Mouse (Mus musculus): ENCODE results near the gene Rnf183. TPM values are rescaled to one million over a fixed set of nuclear protein-coding genes. Genes with fewer than 3 reads are reported as not detected.
A peak's percentile ranks its signal among the peaks of the same experiment; 100 is the strongest.

The Rnf183 gene
- polyA plus RNA-seq, 1 experiment from 2014 or later, result 2.4 TPM

DNA sequence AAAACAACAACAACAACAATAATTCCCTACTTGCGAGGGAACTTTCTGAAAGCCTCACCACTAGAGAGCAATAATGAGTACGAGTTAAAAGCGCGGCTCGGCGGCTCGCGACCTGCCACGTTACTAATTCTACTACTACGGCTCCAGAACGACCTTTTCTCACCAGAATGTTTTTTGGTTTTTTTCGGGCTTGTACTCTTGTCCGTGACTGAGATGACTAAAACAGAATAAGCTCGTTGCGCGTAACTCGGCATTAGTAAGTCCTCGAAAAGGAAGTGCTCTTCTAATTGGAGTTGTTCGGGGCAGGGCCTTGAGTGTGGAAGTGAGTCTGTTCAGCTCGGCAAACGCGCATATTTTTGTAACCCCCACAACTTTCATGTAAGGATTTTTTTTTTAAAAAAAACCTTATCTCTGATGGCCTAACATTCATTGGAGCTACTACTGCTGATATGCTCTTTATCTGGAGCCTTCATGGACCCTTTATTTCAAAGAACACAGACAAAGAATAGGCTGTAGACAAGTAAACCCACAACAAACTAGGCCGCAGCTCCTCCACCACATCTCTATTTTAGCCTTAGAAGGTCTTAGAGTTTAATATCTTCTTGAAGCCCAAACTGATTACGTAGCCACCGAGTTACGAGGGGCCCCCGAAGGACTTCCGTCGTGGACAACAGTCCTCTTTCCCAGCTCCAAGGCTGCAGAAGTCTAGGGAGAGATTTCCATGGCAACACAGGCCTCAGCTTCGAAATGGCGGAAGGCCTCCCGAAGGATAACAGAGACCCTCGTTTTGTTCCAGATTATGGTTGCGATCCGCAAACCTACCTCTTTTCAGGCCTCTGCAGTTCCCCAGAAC is 27.1 kb downstream of the Rnf183 start:
- H3K36me3 ChIP-seq (ENCODE audit: insufficient read depth, low read length), result peaks cover 17% of the 10 kb centered on the region; the same call in 1 of the 2 replicates
- H3K4me3 ChIP-seq (replicated peaks; ENCODE audit: low read depth, low read length), result peak overlapping the region; percentile 73
- WGBS, result under 1% methylated on average over 35 of the region's 35 CpGs
- ATAC-seq (replicated peaks; ENCODE audit: low FRiP score, low read depth) (peak; percentile 33), DNase-seq (ENCODE audit: low spot score) (peak; percentile 92)
- no peaks in the 10 kb centered on the region for H3K9me3 ChIP-seq (replicated peaks; ENCODE audit: low read length)
- peak overlapping the region; percentile 58 for H3K4me2 ChIP-seq (ENCODE audit: low read length)
- peaks cover 10% of the 10 kb centered on the region; the same call in 1 of the 2 replicates for H3K4me1 ChIP-seq (replicated peaks; ENCODE audit: insufficient read depth, low read length)
- H3K27ac ChIP-seq, result peak overlapping the region; percentile 86
- peak; percentile 76 for TF ChIP-seq CTCF (IDR thresholded peaks at IDR 0.05; ENCODE audit: low read depth)
- no peaks in the 10 kb centered on the region for H3K27me3 ChIP-seq (ENCODE audit: insufficient read depth, low read length)
- H3K9ac ChIP-seq (ENCODE audit: low read depth, low read length), result peak overlapping the region; percentile 85

DNA sequence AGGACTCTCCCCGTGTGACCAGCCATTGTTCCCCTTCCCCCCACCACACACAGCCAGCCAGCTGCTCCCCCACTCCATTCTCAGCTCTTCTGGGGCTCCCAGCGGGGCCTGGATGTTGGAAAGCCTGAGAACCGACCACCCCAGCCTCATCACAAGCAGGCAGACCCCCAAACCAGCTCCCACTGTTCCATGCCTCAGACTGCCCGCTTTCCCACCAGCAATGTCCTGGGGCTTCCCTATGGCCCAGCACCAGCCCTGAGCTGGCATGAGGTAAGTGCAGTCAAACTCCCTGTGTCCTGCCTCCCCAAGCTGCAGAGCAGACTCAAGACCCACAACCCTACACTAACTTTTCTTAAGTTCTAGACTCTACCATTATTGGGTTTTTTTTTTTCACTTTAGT is 28.9 kb downstream of the Rnf183 start:
- no peaks in the 10 kb centered on the region for H3K27me3 ChIP-seq (ENCODE audit: insufficient read depth, low read length)
- no peak for DNase-seq (ENCODE audit: low spot score)
- H3K27ac ChIP-seq, result no peak overlapping the region
- H3K4me2 ChIP-seq (ENCODE audit: low read length), result no peak overlapping the region
- ATAC-seq (replicated peaks; ENCODE audit: low FRiP score, low read depth), result no peak
- peaks cover 10% of the 10 kb centered on the region; the same call in 1 of the 2 replicates for H3K4me1 ChIP-seq (replicated peaks; ENCODE audit: insufficient read depth, low read length)
- H3K36me3 ChIP-seq (ENCODE audit: insufficient read depth, low read length), result peaks cover 20% of the 10 kb centered on the region; the same call in 1 of the 2 replicates
- TF ChIP-seq CTCF (IDR thresholded peaks at IDR 0.05; ENCODE audit: low read depth), result no peak
- H3K9ac ChIP-seq (ENCODE audit: low read depth, low read length), result no peak overlapping the region
- WGBS, result 81% methylated on average over 4 of the region's 4 CpGs
- H3K9me3 ChIP-seq (replicated peaks; ENCODE audit: low read length), result no peaks in the 10 kb centered on the region
- H3K4me3 ChIP-seq (replicated peaks; ENCODE audit: low read depth, low read length), result no peak overlapping the region

DNA sequence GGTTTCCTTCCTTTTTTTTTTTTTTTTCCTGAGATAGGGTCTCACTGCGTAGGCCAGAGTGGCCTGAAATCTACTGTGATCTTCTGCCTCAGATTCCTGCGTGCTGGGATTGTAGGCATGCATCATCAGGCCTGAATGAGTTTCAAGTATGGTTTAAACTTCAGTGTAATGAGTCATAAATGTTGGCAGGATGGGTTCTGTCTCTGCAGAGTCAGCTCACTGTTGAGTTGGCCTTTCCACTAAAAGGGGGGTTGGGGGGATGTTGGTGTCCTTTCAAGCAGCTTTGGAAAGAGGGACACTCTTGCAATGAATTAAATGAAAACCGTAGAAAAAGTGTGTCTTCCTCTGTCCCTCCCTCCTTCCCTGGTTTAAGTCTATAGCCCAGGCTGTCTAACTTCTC is 36.1 kb downstream of the Rnf183 start:
- Histone ChIP-seq H3K4me1 (replicated peaks; ENCODE audit: insufficient read depth, low read length) (no peaks in the 10 kb centered on the region), H3K9ac (ENCODE audit: low read depth, low read length) (no peak overlapping the region), H3K36me3 (ENCODE audit: insufficient read depth, low read length) (peaks cover 52% of the 10 kb centered on the region), H3K4me3 (replicated peaks; ENCODE audit: low read depth, low read length) (no peak overlapping the region), H3K27me3 (ENCODE audit: insufficient read depth, low read length) (no peaks in the 10 kb centered on the region), H3K9me3 (replicated peaks; ENCODE audit: low read length) (no peaks in the 10 kb centered on the region), H3K27ac (no peak overlapping the region), H3K4me2 (ENCODE audit: low read length) (no peak overlapping the region)
- ATAC-seq (replicated peaks; ENCODE audit: low FRiP score, low read depth) (no peak), DNase-seq (ENCODE audit: low spot score) (no peak)
- no peak for TF ChIP-seq CTCF (IDR thresholded peaks at IDR 0.05; ENCODE audit: low read depth)
- 91% methylated on average over 3 of the region's 3 CpGs for WGBS

DNA sequence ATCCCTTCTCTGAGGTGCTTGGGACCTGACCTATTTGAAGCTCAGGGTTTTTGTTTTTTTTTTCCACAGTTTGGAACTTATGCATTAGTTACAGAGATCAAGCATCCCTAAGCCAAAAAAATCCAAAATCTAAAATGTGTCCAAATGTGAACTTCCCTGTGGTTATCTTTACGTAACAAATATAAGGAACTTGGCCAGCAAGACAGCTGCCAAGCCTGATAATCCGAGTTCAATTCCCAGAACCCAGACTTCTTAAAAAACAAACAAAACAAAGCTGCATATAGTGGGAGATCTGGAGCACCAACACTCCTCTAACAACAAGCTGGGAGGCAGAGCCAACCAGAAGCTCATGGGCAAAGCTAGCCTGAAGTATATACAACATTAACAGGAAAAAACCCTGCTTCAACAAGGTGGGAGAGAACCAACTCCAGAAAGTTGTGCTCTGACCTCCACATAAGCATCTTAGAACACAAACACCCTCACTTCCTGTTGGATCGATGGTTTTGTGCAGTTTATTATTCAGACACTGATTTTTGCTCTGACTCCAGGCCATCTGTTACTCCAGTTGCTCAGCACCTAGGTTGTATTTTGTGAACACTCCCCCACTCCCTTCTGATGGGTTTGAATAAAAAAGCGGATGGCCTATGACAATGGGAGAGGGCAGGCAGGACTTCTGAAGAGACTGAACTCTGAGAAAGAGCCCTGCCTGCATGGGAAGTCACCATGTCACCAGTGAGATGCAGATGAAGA is 37.3 kb downstream of the Rnf183 start:
- Histone ChIP-seq H3K4me1 (replicated peaks; ENCODE audit: insufficient read depth, low read length) (no peaks in the 10 kb centered on the region), H3K4me3 (replicated peaks; ENCODE audit: low read depth, low read length) (no peak overlapping the region), H3K9ac (ENCODE audit: low read depth, low read length) (no peak overlapping the region), H3K36me3 (ENCODE audit: insufficient read depth, low read length) (peaks cover 52% of the 10 kb centered on the region), H3K9me3 (replicated peaks; ENCODE audit: low read length) (no peaks in the 10 kb centered on the region), H3K27ac (no peak overlapping the region), H3K27me3 (ENCODE audit: insufficient read depth, low read length) (no peaks in the 10 kb centered on the region), H3K4me2 (ENCODE audit: low read length) (no peak overlapping the region)
- ATAC-seq (replicated peaks; ENCODE audit: low FRiP score, low read depth) (no peak), DNase-seq (ENCODE audit: low spot score) (no peak)
- 80% methylated on average over 4 of the region's 4 CpGs for WGBS
- TF ChIP-seq CTCF (IDR thresholded peaks at IDR 0.05; ENCODE audit: low read depth), result no peak

DNA sequence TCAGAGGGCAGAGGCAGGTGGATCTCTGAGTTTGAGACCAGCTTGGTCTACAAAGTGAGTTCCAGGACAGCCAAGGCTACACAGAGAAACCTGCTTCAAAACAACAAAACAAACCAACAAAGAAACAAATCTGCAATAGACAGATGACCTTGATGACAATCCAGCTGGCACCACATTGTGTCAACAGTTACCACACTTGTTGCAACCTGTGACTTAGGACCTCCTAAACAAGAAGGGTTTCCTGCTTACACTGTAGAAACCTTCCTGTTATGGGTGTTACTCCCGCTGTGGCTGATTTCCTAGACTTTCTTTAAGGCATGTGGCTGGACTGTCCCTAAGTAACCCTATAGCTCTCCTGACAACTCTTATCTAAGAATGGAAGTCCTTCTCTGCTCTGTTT is 39.2 kb downstream of the Rnf183 start:
- Histone ChIP-seq H3K4me1 (replicated peaks; ENCODE audit: insufficient read depth, low read length) (no peaks in the 10 kb centered on the region), H3K4me3 (replicated peaks; ENCODE audit: low read depth, low read length) (no peak overlapping the region), H3K27me3 (ENCODE audit: insufficient read depth, low read length) (no peaks in the 10 kb centered on the region), H3K9ac (ENCODE audit: low read depth, low read length) (no peak overlapping the region), H3K4me2 (ENCODE audit: low read length) (no peak overlapping the region), H3K9me3 (replicated peaks; ENCODE audit: low read length) (no peaks in the 10 kb centered on the region), H3K36me3 (ENCODE audit: insufficient read depth, low read length) (peaks cover 42% of the 10 kb centered on the region), H3K27ac (no peak overlapping the region)
- DNase-seq (ENCODE audit: low spot score) (no peak), ATAC-seq (replicated peaks; ENCODE audit: low FRiP score, low read depth) (no peak)
- TF ChIP-seq CTCF (IDR thresholded peaks at IDR 0.05; ENCODE audit: low read depth), result no peak
- WGBS, result 82% methylated on average over 1 of the region's 1 CpGs

DNA sequence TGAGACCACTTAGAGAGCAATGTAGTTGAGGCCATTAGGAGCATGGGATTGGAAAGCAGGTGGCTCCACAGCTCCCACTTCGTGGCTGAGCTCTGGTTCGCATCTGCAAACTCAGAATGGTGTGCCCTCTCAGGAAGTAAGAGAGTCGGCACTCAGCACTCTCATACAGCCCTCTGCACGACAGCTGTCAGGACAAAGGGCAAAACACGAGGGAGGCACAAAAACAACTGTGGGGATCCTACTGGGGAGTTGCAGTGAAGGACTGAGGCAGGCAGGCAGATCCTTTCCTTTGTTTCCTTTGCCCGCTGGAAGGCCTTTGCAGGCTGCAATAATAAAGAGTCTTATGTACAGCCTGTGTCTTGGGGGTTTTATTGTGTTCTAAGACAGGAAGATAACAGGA is 41.6 kb downstream of the Rnf183 start:
- no peak overlapping the region for H3K27ac ChIP-seq
- no peak for DNase-seq (ENCODE audit: low spot score)
- H3K9me3 ChIP-seq (replicated peaks; ENCODE audit: low read length), result no peaks in the 10 kb centered on the region
- H3K4me3 ChIP-seq (replicated peaks; ENCODE audit: low read depth, low read length), result no peak overlapping the region
- ATAC-seq (replicated peaks; ENCODE audit: low FRiP score, low read depth), result no peak
- no peaks in the 10 kb centered on the region for H3K4me1 ChIP-seq (replicated peaks; ENCODE audit: insufficient read depth, low read length)
- WGBS, result 68% methylated on average over 6 of the region's 6 CpGs
- no peak overlapping the region for H3K4me2 ChIP-seq (ENCODE audit: low read length)
- no peak overlapping the region for H3K9ac ChIP-seq (ENCODE audit: low read depth, low read length)
- no peaks in the 10 kb centered on the region for H3K27me3 ChIP-seq (ENCODE audit: insufficient read depth, low read length)
- TF ChIP-seq CTCF (IDR thresholded peaks at IDR 0.05; ENCODE audit: low read depth), result no peak
- H3K36me3 ChIP-seq (ENCODE audit: insufficient read depth, low read length), result peaks cover 31% of the 10 kb centered on the region
